Mouse (Mus musculus): Measurements from ENCODE around the gene Thegl. TPM values are rescaled to one million over a fixed set of nuclear protein-coding genes. Genes with fewer than 3 reads are reported as not detected.
"Not testable (repeated sequence)": the region's sequence is repeated elsewhere in the genome, so short reads cannot be mapped to it uniquely, and the experiment has no call there.

The Thegl gene
- total RNA-seq (2021): not detected
- long read RNA-seq, experiment 1: 0 reads
- long read RNA-seq, experiment 2: 0 reads

DNA sequence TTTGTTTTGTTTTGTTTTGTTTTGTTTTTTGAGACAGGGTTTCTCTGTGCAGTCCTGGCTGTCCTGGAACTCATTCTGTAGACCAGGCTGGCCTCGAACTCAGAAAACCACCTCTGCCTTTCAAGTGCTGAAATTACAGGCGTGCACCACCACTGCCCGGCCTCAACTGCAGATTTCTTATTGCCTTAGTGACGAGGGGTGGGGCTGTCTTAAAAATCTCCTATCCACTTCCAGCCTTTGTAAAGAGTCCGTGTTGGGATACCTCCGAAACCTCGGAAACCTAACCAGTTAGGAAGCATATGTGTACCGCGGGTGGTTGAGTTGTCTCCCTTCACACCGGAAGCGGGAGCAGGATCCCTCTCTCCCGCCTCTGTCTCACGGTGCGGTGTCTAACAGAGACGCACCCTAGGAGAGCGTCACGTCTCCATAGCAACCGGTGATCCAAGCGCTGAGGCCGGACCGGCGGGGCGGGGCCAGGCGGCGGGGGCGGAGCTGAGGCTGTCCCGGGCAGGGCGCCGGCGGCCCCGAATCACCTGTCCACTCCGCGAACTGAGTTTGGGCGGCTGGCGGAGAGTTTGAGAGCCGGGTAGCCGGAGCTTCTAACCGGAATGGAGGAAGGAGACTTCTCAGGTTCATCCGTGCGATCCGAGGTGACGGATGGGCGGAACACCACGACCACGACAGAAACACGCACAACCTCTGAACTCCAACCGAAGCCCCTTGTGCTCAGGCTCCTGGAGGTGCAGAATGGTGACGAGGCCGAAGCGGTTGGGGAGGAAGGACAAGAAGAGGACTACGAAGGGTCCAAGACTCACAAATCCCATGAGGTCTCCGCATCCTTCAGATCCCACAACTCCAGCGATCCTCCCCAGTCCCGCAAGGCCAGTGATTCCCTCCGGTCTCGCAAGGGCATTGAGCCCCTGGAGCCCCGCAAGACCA is at the start of gene Thegl:
Gene Thegl (plus strand): TSS at position 480 of the 939 bp plus-strand sequence.
- peak; percentile 67 for DNase-seq

GRCm38 (mm10) chr5:76969250-76969649 is 46.6 kb upstream of the Thegl start:
- DNase-seq: no peak

GRCm38 (mm10) chr5:76971115-76971514 is 44.7 kb upstream of the Thegl start:
- not testable (repeated sequence) for DNase-seq

DNA sequence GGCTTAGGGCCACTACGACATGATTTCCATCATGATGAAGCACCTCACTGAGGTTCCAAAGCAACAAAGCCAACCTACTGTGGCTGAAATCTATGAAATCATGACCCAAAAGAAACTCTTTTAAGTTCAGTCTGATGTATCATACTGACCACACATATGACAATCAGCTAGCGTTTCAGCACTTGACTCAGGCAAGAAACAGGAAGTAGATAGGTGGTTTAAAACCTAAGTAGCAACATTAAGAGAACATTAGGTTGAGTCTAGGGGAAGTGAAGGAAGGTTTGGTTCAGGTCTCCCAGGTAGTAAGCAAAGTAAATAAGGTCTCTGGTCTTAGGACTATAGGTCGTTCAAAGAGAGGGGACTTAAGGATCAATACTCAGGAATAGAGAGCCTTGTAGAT is 42.3 kb upstream of the Thegl start:
- DNase-seq: no peak

- DNase-seq: no peak
Measured at GRCm38 (mm10) chr5:76974207-76974553, 41.6 kb upstream of the Thegl start.

DNA sequence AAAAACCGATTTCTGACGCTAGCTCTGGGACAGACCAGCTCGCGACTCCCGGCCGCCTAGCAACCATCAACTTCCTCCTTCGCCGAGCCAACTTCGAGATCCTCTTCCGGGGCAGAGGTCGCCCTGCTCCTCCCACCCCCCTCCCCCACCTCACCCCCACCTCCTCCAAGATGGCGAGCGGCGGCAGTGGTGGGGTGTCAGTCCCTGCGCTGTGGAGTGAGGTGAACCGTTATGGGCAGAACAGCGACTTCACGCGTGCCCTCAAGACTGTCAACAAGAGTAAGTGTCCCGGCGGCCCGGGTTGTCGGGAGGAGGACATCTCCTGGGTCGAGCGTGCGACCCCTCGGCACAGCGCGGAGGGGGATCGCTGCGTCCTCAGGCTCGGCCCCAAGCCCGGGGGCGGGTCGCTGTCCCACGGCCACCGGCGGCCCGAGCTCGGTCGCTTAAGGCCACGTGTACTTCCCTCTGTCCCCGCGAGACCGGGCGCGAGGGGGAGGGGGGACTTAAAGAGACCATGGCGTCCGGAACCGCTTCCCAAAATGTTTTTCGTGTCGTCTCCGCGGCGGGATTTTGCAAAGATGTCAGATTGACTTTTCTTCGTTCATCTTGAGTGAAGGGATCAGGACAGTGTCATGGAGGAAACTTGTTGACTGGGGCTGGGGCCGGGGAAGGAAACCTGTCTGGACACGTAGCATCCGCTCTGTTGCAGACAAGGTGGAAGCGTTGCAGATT is 41.1 kb upstream of the Thegl start, which contains the start of gene Srp72:
Gene Srp72 (plus strand): TSS at position 130 of the 732 bp plus-strand sequence.
- peak; percentile 82 for DNase-seq

GRCm38 (mm10) chr5:76975736-76976135 is 40.1 kb upstream of the Thegl start:
- DNase-seq: no peak

DNA sequence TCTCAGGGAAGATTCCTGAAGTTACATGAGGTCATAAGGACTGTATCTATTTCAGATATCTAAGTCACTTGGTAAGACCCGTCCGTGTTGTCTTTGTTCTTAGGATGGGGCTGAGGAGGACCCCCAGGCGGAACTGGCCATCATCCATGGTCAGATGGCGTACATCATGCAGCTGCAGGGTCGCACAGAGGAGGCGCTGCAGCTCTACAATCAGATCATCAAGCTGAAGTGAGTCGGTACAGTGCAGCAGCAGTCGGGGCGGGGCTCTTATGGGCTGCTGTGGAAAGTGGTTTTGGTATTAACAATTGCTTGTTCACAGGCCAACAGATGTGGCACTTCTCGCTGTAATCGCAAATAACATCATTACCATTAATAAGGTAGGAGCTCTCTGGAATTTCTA is 31.8 kb upstream of the Thegl start:
- no peak for DNase-seq

- DNase-seq: no peak
Measured at GRCm38 (mm10) chr5:76990789-76991188, 25.0 kb upstream of the Thegl start.

DNA sequence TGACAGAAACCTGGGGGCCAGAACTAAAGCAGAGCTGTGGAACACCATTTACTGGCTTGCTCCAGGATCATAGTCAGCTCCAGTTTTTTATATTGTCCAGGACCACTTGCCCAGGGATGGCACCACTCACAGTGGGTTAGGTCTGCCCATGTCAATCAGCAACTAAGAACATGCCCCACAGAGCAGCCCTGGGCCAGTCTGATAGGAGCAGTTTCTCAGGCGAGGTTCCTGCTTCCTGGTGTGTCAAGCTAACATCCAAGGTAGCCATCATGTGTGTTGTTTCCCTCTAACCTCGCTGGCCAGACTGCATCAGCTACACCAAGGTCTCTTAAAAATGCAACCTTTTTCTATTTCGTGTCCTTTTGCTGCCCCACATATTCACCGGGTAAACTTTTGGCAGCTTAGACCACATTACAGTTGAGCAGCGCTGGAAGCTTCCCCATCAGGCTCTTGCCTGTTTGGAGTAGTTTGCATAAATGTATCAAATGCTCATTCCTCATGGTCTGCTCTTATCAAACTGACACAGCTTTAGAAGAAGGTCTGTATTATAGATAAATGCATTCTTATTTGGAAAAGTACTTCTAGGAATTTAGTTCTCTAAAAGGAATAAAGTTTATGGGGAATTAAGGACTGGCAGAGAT is 22.5 kb upstream of the Thegl start:
- no peak for DNase-seq

GRCm38 (mm10) chr5:76998416-76998815 is 17.4 kb upstream of the Thegl start:
- DNase-seq: no peak

DNA sequence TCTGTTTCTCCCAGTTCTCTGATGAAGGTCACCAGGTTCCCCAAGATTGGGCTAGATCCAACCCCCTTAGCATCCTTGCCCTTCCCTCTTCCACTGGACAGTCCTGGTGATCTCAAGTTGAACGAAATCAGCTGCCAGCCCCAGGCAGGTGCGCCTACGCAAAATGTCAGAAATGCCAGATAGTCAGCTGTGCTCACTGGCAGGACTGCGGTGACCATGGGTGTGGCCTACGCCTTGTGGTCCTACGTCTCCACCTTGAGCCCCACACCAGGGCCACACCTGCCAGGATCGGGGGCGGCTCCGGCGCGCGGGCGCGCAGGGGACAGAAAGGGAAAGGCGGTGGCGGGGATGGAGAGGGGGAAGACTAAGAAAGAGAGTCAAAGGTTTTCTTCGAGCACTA is 14.6 kb upstream of the Thegl start:
- no peak for DNase-seq

- no peak for DNase-seq
Measured at GRCm38 (mm10) chr5:77004051-77004821, 11.6 kb upstream of the Thegl start, which contains the start of gene Arl9. Gene Arl9 (plus strand): TSS chr5:77004055.

GRCm38 (mm10) chr5:77010352-77010751 is 5.5 kb upstream of the Thegl start:
- no peak for DNase-seq

DNA sequence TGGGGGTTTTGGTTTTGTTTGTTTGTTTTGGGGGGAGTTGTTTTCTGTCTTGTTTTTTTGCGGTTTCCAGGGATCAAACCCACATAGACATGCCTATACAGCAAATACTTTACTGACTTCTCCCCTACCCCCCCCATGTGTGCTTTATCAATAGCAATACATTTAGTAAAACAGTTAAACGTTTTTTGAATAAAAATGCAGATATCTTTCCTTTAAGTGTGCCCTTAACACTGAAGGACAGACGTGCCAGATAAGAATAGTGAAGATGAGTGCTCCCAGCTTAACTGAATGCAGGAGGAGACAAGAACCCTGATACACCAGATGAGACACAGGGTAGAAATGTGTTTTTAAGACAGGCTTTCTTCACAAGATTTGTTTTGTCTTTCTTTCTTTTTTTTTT is 4.7 kb upstream of the Thegl start:
- DNase-seq: no peak

- DNase-seq: no peak
Measured at GRCm38 (mm10) chr5:77013171-77013570, 2.7 kb upstream of the Thegl start.

- no peak for DNase-seq
Measured at GRCm38 (mm10) chr5:77028034-77028433, 12.2 kb downstream of the Thegl start.

GRCm38 (mm10) chr5:77029735-77030134 is 13.9 kb downstream of the Thegl start:
- no peak for DNase-seq

DNA sequence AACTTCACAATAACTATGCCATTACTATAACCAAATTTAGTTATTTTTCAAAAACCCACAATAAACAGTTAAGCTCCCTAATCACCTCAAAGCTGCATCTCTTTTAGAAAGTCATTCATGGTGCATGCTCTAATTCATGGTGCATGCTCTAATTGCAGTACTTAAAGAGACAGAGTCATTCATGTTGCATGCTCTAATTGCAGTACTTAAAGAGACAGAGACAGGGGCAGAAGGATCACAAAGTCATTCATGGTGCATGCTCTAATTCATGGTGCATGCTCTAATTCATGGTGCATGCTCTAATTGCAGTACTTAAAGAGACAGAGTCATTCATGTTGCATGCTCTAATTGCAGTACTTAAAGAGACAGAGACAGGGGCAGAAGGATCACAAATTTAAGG is 19.3 kb downstream of the Thegl start:
- not testable (repeated sequence) for DNase-seq

GRCm38 (mm10) chr5:77038451-77038850 is 22.6 kb downstream of the Thegl start:
- no peak for DNase-seq

- DNase-seq: no peak
Measured at GRCm38 (mm10) chr5:77039391-77039790, 23.6 kb downstream of the Thegl start.

- DNase-seq: no peak
Measured at GRCm38 (mm10) chr5:77044362-77044761, 28.5 kb downstream of the Thegl start.
